Comparison of ENCODE assay signal across 28 mouse cellular contexts in the genomic region with DNA sequence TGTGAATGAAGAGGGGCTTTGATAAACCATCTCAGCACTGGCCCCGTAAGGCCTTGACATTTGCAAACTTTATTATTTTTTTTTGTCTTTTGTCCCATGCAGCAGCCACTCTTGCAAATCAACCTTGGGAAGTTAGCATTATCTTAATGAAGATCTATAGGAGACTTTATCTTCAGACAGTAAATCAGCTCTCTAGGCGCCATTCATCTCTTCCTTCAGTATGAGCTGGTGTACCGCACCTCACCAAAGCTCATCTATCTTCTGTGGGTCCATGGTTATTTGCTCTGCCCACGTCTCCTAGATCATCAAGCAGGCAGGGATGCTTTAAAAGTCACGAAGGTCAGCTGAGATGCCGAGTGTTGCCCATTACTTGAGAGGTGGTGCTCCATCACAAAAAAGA.
"Had no signal": no experiment of that assay in that cellular context is flagged by ENCODE, and none has a peak within 500 bp of the region (broad histone marks: within the 10 kb centered on the region; RNA-seq: fewer than 3 reads in every experiment).

No protein-coding gene starts in this region.

- H3K9ac ChIP-seq: limb, embryonic 12.5 days; limb, embryonic 13.5 days; limb, embryonic 15.5 days; liver, embryonic 12.5 days; liver, embryonic 13.5 days; liver, embryonic 14.5 days; liver, embryonic 15.5 days; liver, postnatal 0 days; lung, embryonic 14.5 days; lung, embryonic 15.5 days; midbrain, embryonic 12.5 days; midbrain, embryonic 13.5 days; midbrain, embryonic 15.5 days; neural tube, embryonic 12.5 days had no signal

- DNase-seq: left cerebral cortex, postnatal 4 days; liver; liver, embryonic 13.5 days; liver, postnatal 0 days; lung, adult 18-20 months; lung, adult 2 months; lung, embryonic 14.5 days; lung, postnatal 10 days; lung, postnatal 14 days; lung, postnatal 36 days; lung, postnatal 4 days; midbrain, embryonic 14.5 days had no signal

- H3K27me3 ChIP-seq: limb, embryonic 12.5 days; limb, embryonic 13.5 days; limb, embryonic 15.5 days; liver, embryonic 12.5 days; liver, embryonic 13.5 days; liver, embryonic 15.5 days; lung, embryonic 15.5 days; midbrain, embryonic 13.5 days; midbrain, embryonic 15.5 days; neural tube, embryonic 12.5 days had no signal

- H3K4me1 ChIP-seq: limb, embryonic 10.5 days; liver, embryonic 12.5 days; liver, embryonic 13.5 days; midbrain, embryonic 10.5 days had no signal

- H3K27ac ChIP-seq: limb, embryonic 10.5 days; limb, embryonic 12.5 days; limb, embryonic 13.5 days; limb, embryonic 15.5 days; liver, embryonic 12.5 days; liver, embryonic 13.5 days; liver, embryonic 14.5 days; liver, embryonic 15.5 days; lung, embryonic 15.5 days; macrophage; midbrain, embryonic 10.5 days; midbrain, embryonic 12.5 days; midbrain, embryonic 13.5 days; midbrain, embryonic 15.5 days; neural tube, embryonic 12.5 days had no signal

- H3K4me3 ChIP-seq: limb, embryonic 10.5 days; limb, embryonic 12.5 days; limb, embryonic 13.5 days; limb, embryonic 15.5 days; liver, embryonic 12.5 days; liver, embryonic 13.5 days; liver, embryonic 15.5 days; lung, embryonic 15.5 days; megakaryocyte, embryonic 14.5 days; midbrain, embryonic 10.5 days; midbrain, embryonic 12.5 days; midbrain, embryonic 13.5 days; midbrain, embryonic 15.5 days; myocyte; neural tube, embryonic 12.5 days had no signal

- H3K36me3 ChIP-seq: limb, embryonic 10.5 days; limb, embryonic 12.5 days; limb, embryonic 13.5 days; liver, embryonic 12.5 days; liver, embryonic 13.5 days; liver, embryonic 15.5 days; lung, embryonic 15.5 days; midbrain, embryonic 10.5 days; midbrain, embryonic 12.5 days; midbrain, embryonic 13.5 days; midbrain, embryonic 15.5 days; neural tube, embryonic 12.5 days had no signal
